Mouse (Mus musculus) bone marrow macrophage, adult 2 months (primary cell): ENCODE measurements at regions not wholly inside any gene's neighbourhood (a gene's known extent, or its start where the extent isn't known, plus 50 kb on each side); places are given as distances from the start of the nearest gene placed in this dataset.

Experiments used
- CTCF ChIP-seq: IDR thresholded peaks from 2 replicates; pipeline ENCODE4 v1.5.1; 2012; ENCODE audit warnings: low read depth, mild to moderate bottlenecking, low read length, moderate library complexity
- POLR2A ChIP-seq: IDR thresholded peaks from 2 replicates; pipeline ENCODE4 v1.6.1; 2012; ENCODE audit warnings: mild to moderate bottlenecking, low read depth, low read length, borderline replicate concordance

DNA sequence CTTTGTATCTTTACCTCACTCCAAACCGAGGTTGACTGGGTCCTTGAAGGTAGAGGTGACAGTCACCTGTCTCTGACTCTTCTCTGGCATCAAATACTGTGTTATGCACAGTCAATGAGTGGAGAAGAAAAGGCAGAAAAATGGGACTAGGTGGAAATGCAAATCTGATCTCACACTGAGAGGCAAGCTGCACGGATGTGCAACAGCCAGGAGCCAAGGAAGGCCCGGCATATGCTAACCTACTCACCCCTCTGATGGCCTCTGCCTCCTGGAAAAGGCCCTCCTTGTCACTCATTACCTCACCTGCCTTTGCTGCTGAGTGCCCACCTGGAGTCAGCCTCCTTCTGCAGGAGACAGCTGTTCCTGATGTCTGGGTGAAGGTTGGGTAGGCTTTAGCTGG lies 104.8 kb downstream of the Gm4791 start:
- TF ChIP-seq CTCF, result no peak
- TF ChIP-seq POLR2A, result no peak
